Mouse (Mus musculus): ENCODE measurements at regions not wholly inside any gene's neighbourhood (a gene's known extent, or its start where the extent isn't known, plus 50 kb on each side); places are given as distances from the start of the nearest gene placed in this dataset.

- Histone ChIP-seq H3K9me3 (ENCODE audit: control insufficient read depth, low read length) (no peaks in the 10 kb centered on the region), H3K4me3 (replicated peaks; ENCODE audit: low read depth, low read length) (no peak overlapping the region)
- WGBS, result 94% methylated on average over 5 of the region's 5 CpGs
Observed at GRCm38 (mm10) chr8:87303522-87303921, 168.9 kb downstream of the Cbln1 start.

DNA sequence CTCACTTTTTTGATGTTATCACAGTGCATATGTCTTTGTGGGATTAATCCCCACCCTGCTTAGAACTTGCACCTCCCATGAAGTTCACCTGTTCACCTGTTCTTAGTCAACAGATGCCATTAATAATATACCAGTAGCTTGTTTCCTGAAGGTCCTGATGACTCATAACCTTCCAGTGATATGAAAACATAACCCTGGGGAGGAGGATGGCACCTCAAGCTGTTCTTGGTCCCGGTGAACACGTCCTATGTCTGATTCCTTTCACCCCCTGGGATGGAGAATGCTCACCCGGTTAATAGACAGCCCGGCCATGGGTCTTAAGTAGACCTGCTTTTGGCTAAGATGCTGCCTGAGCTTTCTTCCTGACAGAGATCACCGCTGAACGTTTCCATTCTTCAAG is 174.6 kb downstream of the Cbln1 start:
- Histone ChIP-seq H3K9ac (replicated peaks; ENCODE audit: low read length) (no peak overlapping the region), H3K4me1 (ENCODE audit: control insufficient read depth, insufficient read depth, low read length) (no peaks in the 10 kb centered on the region), H3K4me2 (ENCODE audit: low read length) (no peak overlapping the region), H3K9me3 (ENCODE audit: control insufficient read depth, low read length) (no peaks in the 10 kb centered on the region), H3K4me3 (replicated peaks; ENCODE audit: low read depth, low read length) (no peak overlapping the region), H3K27ac (replicated peaks; ENCODE audit: low read depth, low read length) (no peak overlapping the region), H3K36me3 (ENCODE audit: control insufficient read depth, insufficient read depth, low read length) (no peaks in the 10 kb centered on the region), H3K27me3 (ENCODE audit: control insufficient read depth, insufficient read depth, low read length) (no peaks in the 10 kb centered on the region)
- DNase-seq, result no peak
- WGBS, result 90% methylated on average over 6 of the region's 6 CpGs
- ATAC-seq (ENCODE audit: low FRiP score, low TSS enrichment), result no peak

More at GRCm38 (mm10) chr8:87303522-87303921, 168.9 kb downstream of the Cbln1 start:
- ATAC-seq (ENCODE audit: low FRiP score, low TSS enrichment) (no peak), DNase-seq (no peak)
- no peaks in the 10 kb centered on the region for H3K4me1 ChIP-seq (ENCODE audit: control insufficient read depth, insufficient read depth, low read length)
- H3K4me2 ChIP-seq (ENCODE audit: low read length), result no peak overlapping the region
- no peak overlapping the region for H3K9ac ChIP-seq (replicated peaks; ENCODE audit: low read length)
- H3K27ac ChIP-seq (replicated peaks; ENCODE audit: low read depth, low read length), result no peak overlapping the region
- no peaks in the 10 kb centered on the region for H3K36me3 ChIP-seq (ENCODE audit: control insufficient read depth, insufficient read depth, low read length)
- H3K27me3 ChIP-seq (ENCODE audit: control insufficient read depth, insufficient read depth, low read length), result no peaks in the 10 kb centered on the region

DNA sequence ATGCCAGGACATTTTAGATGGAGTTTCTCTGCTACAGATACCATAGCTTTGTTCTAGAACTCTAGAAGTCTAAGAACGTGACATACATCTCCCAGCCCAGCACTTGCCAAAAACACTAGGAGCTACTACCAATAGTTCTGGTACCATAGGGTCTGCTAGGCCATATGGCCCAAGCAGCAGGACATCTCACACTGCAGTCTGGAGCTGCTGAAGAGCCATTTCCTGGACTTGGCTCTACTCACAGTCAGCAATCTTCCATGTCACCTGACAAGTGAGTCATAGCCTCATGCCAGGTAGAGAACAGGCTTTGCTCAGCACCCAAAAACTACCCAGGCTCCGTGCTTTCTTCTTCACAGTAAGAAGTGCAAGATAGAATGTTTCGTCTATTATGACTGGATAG is 175.1 kb downstream of the Cbln1 start:
- Histone ChIP-seq H3K9ac (replicated peaks; ENCODE audit: low read length) (no peak overlapping the region), H3K4me1 (ENCODE audit: control insufficient read depth, insufficient read depth, low read length) (no peaks in the 10 kb centered on the region), H3K4me3 (replicated peaks; ENCODE audit: low read depth, low read length) (no peak overlapping the region), H3K9me3 (ENCODE audit: control insufficient read depth, low read length) (no peaks in the 10 kb centered on the region), H3K4me2 (ENCODE audit: low read length) (no peak overlapping the region), H3K27ac (replicated peaks; ENCODE audit: low read depth, low read length) (no peak overlapping the region), H3K36me3 (ENCODE audit: control insufficient read depth, insufficient read depth, low read length) (no peaks in the 10 kb centered on the region), H3K27me3 (ENCODE audit: control insufficient read depth, insufficient read depth, low read length) (no peaks in the 10 kb centered on the region)
- 90% methylated on average over 3 of the region's 3 CpGs for WGBS
- no peak for DNase-seq
- ATAC-seq (ENCODE audit: low FRiP score, low TSS enrichment), result no peak

DNA sequence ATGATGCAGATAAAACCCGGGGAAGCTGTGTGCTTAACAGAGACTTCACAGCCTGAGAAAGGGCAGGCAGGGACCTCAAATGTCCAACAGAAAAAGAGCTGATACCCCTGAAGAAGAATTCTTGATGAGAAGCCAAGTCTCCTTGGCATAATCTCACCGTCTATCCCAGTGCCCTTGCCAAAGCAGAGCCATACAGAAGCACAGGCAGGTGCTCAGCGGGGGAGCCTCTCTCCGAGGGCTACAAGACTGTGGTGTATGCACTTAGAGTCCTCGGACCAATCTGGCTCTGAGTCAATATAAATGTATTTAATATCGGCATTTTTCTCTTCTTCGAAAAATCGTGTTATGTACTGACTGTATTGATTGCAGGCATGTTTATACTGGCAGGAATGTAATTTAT is 186.3 kb downstream of the Cbln1 start:
- 78% methylated on average over 8 of the region's 8 CpGs for WGBS
- ATAC-seq (ENCODE audit: low FRiP score, low TSS enrichment), result no peak
- peak; percentile 23 for DNase-seq

DNA sequence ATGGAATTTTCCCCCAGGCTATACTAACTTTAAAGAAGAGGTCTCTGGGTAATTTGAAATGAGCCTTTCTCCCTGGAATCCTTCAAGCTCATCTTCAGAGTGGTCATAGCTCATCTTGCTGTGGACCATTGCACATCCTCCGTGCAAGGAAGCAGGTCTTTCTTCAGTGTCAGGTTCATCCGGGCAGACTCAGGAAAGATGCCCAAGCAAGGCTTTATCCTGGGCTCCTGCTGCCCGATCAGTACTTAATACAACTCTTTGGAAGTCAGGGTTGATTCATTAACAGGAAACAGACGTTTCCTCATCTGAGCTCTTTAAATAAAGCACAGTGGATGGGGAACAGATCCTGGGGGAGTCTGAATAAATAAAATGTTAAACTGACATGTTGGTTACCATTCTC is 188.1 kb downstream of the Cbln1 start:
- ATAC-seq (ENCODE audit: low FRiP score, low TSS enrichment), result no peak
- H3K27me3 ChIP-seq (ENCODE audit: control insufficient read depth, insufficient read depth, low read length), result no peaks in the 10 kb centered on the region

More for the DNA sequence above, 186.3 kb downstream of the Cbln1 start:
- Histone ChIP-seq H3K9ac (replicated peaks; ENCODE audit: low read length) (no peak overlapping the region), H3K9me3 (ENCODE audit: control insufficient read depth, low read length) (no peaks in the 10 kb centered on the region), H3K4me3 (replicated peaks; ENCODE audit: low read depth, low read length) (no peak overlapping the region), H3K4me1 (ENCODE audit: control insufficient read depth, insufficient read depth, low read length) (no peaks in the 10 kb centered on the region), H3K4me2 (ENCODE audit: low read length) (no peak overlapping the region), H3K36me3 (ENCODE audit: control insufficient read depth, insufficient read depth, low read length) (no peaks in the 10 kb centered on the region), H3K27me3 (ENCODE audit: control insufficient read depth, insufficient read depth, low read length) (no peaks in the 10 kb centered on the region), H3K27ac (replicated peaks; ENCODE audit: low read depth, low read length) (no peak overlapping the region)

DNA sequence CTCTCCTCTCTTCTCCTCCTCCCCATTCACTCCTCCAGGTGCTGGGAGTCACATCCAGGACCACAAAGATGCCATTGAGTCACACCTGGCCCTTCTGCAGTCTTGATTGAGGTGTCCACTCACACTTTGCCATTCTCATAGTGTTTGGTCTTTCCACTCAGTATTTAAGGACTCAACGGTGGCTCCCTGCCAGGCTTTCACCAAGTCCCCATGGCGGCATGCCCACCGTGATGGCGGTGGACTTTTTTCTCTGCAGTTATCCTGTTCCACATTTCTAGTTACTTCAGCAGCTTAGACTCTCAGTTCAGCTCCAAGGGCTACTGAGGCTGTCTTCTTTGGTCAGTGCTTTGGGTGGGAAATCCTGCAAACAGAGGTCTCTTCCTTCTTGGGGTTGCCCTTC is 189.9 kb downstream of the Cbln1 start:
- WGBS, result 93% methylated on average over 4 of the region's 4 CpGs
- H3K27me3 ChIP-seq (ENCODE audit: control insufficient read depth, insufficient read depth, low read length), result no peaks in the 10 kb centered on the region
- H3K9ac ChIP-seq (replicated peaks; ENCODE audit: low read length), result no peak overlapping the region
- no peaks in the 10 kb centered on the region for H3K9me3 ChIP-seq (ENCODE audit: control insufficient read depth, low read length)
- no peak for ATAC-seq (ENCODE audit: low FRiP score, low TSS enrichment)
- no peak overlapping the region for H3K4me2 ChIP-seq (ENCODE audit: low read length)
- no peak overlapping the region for H3K4me3 ChIP-seq (replicated peaks; ENCODE audit: low read depth, low read length)
- no peak overlapping the region for H3K27ac ChIP-seq (replicated peaks; ENCODE audit: low read depth, low read length)
- no peaks in the 10 kb centered on the region for H3K36me3 ChIP-seq (ENCODE audit: control insufficient read depth, insufficient read depth, low read length)
- no peak for DNase-seq
- no peaks in the 10 kb centered on the region for H3K4me1 ChIP-seq (ENCODE audit: control insufficient read depth, insufficient read depth, low read length)

More for the DNA sequence above, 188.1 kb downstream of the Cbln1 start:
- no peak overlapping the region for H3K27ac ChIP-seq (replicated peaks; ENCODE audit: low read depth, low read length)
- H3K4me1 ChIP-seq (ENCODE audit: control insufficient read depth, insufficient read depth, low read length), result no peaks in the 10 kb centered on the region
- WGBS, result 90% methylated on average over 4 of the region's 4 CpGs
- no peak for DNase-seq
- H3K4me3 ChIP-seq (replicated peaks; ENCODE audit: low read depth, low read length), result no peak overlapping the region
- H3K9ac ChIP-seq (replicated peaks; ENCODE audit: low read length), result no peak overlapping the region
- H3K36me3 ChIP-seq (ENCODE audit: control insufficient read depth, insufficient read depth, low read length), result no peaks in the 10 kb centered on the region
- H3K4me2 ChIP-seq (ENCODE audit: low read length), result no peak overlapping the region
- H3K9me3 ChIP-seq (ENCODE audit: control insufficient read depth, low read length), result no peaks in the 10 kb centered on the region

DNA sequence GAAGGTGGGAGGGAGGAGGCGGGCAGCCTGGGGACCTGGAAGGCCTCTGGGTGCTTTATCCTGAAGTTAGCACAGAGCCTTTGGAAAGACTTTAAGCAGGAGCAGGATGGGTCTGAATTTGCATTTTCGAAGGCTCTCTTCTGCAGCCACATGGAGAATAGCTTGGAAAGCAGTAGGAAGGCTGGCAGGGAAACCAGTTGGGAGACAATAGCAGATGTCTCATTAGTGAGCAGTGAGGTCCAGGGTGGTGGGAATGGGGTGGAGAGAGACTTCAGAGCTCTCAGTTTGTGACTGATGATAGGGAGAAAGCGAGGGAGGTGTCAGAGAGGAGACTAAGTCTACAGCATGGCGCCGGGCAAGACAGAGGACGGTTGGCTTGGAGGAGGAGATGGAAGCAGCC is 199.1 kb downstream of the Cbln1 start:
- peaks cover 3% of the 10 kb centered on the region; the same call in 1 of the 2 replicates for H3K9me3 ChIP-seq (ENCODE audit: control insufficient read depth, low read length)
- H3K36me3 ChIP-seq (ENCODE audit: control insufficient read depth, insufficient read depth, low read length), result no peaks in the 10 kb centered on the region
- DNase-seq (no peak), ATAC-seq (ENCODE audit: low FRiP score, low TSS enrichment) (no peak)
- H3K4me2 ChIP-seq (ENCODE audit: low read length), result no peak overlapping the region
- no peak overlapping the region for H3K27ac ChIP-seq (replicated peaks; ENCODE audit: low read depth, low read length)
- 92% methylated on average over 6 of the region's 6 CpGs for WGBS
- H3K4me3 ChIP-seq (replicated peaks; ENCODE audit: low read depth, low read length), result no peak overlapping the region
- H3K27me3 ChIP-seq (ENCODE audit: control insufficient read depth, insufficient read depth, low read length), result no peaks in the 10 kb centered on the region
- no peak overlapping the region for H3K9ac ChIP-seq (replicated peaks; ENCODE audit: low read length)
- H3K4me1 ChIP-seq (ENCODE audit: control insufficient read depth, insufficient read depth, low read length), result no peaks in the 10 kb centered on the region

DNA sequence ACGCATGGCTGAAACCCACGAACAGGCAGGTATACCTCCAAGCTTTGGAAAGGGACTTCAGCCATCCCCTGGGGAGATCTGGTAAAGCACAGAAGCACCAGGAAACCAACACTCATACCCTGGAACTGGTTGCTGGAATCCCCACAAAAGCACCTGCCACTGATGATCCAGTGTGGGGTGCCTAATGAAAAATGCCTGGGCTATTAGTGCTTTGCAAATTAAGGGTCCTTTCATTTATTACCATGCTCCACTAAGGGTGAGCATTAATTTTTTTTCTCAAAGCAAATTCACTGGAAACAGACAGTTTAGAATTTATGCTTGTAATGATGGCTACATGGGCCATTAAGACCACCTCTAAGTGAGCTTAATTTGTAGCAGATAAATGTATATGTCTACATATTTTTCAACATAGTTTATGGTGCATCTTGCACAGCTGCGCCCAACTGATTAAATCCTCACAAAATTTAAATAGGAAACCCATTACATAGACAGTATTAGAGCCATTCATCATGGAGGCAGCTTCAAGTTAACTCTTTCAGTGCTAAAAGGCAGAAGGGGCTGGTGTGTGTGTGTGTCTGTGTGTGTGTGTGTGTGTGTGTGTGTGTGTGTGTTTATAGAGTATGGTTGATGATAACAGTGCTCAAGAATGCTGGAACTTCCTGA is 201.8 kb downstream of the Cbln1 start:
- Histone ChIP-seq H3K4me3 (replicated peaks; ENCODE audit: low read depth, low read length) (no peak overlapping the region), H3K36me3 (ENCODE audit: control insufficient read depth, insufficient read depth, low read length) (no peaks in the 10 kb centered on the region), H3K27ac (replicated peaks; ENCODE audit: low read depth, low read length) (no peak overlapping the region), H3K4me1 (ENCODE audit: control insufficient read depth, insufficient read depth, low read length) (no peaks in the 10 kb centered on the region), H3K4me2 (ENCODE audit: low read length) (no peak overlapping the region), H3K9me3 (ENCODE audit: control insufficient read depth, low read length) (no peaks in the 10 kb centered on the region), H3K27me3 (ENCODE audit: control insufficient read depth, insufficient read depth, low read length) (no peaks in the 10 kb centered on the region), H3K9ac (replicated peaks; ENCODE audit: low read length) (no peak overlapping the region)
- DNase-seq (no peak), ATAC-seq (ENCODE audit: low FRiP score, low TSS enrichment) (no peak)
- 92% methylated on average over 3 of the region's 3 CpGs for WGBS

DNA sequence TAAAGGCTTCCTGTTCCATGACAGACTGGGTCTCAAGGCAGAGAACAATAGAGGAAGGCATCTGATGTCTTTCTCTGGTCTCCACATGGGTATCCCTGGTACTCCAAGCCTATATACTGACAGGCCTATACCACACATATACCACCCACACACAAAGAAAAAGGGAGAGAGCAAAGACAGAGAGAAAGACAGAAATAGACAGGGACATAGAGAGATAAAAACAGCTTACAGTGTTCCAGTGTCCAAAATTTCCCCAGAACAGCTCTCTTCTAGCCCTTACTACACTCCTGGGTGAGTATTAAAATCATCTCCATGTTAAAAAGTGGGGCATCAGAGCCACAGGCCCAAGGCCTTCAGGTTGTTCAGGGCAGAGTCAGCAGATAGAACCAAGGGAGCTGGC is 204.2 kb downstream of the Cbln1 start:
- H3K27ac ChIP-seq (replicated peaks; ENCODE audit: low read depth, low read length), result no peak overlapping the region
- H3K9me3 ChIP-seq (ENCODE audit: control insufficient read depth, low read length), result no peaks in the 10 kb centered on the region
- H3K4me3 ChIP-seq (replicated peaks; ENCODE audit: low read depth, low read length), result no peak overlapping the region
- H3K4me1 ChIP-seq (ENCODE audit: control insufficient read depth, insufficient read depth, low read length), result no peaks in the 10 kb centered on the region
- no peaks in the 10 kb centered on the region for H3K27me3 ChIP-seq (ENCODE audit: control insufficient read depth, insufficient read depth, low read length)
- H3K9ac ChIP-seq (replicated peaks; ENCODE audit: low read length), result no peak overlapping the region
- ATAC-seq (ENCODE audit: low FRiP score, low TSS enrichment), result no peak
- no peaks in the 10 kb centered on the region for H3K36me3 ChIP-seq (ENCODE audit: control insufficient read depth, insufficient read depth, low read length)
- H3K4me2 ChIP-seq (ENCODE audit: low read length), result no peak overlapping the region
- DNase-seq, result no peak
